Mouse (Mus musculus) lung, adult 18-20 months (tissue): ENCODE measurements around the gene Lrmda.

Experiments
- DNase-seq, 2 experiments: peaks; one replicate each; pipeline ENCODE4 v3.0.0; 2022; ENCODE audit warnings: mixed read lengths in 2 of 2

The Lrmda gene

GRCm38 (mm10) chr14:22812824-22813223, 793.3 kb downstream of the Lrmda start:
- DNase-seq = no peak

DNA sequence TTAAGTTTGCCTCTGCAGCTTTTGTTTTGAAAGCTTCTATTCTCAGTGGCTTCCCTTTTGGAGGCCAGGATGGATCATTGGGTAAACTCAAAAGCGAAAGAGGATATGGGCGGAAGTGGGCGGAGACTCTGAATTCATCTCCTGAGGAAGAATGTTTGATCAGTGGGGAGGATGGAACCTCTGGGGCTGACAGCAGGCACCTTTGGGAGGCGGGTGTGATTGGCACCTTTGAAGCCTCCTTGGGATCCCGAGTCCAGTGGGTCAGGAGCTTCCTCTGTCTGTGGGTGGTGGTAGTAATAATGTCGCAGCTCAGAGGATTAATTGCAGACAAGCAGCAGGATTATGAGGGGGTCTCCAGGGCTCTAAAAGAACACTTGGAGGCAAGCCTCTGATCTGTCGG, 793.9 kb downstream of the Lrmda start:
- peak; percentile 36 to 55 for DNase-seq

DNA sequence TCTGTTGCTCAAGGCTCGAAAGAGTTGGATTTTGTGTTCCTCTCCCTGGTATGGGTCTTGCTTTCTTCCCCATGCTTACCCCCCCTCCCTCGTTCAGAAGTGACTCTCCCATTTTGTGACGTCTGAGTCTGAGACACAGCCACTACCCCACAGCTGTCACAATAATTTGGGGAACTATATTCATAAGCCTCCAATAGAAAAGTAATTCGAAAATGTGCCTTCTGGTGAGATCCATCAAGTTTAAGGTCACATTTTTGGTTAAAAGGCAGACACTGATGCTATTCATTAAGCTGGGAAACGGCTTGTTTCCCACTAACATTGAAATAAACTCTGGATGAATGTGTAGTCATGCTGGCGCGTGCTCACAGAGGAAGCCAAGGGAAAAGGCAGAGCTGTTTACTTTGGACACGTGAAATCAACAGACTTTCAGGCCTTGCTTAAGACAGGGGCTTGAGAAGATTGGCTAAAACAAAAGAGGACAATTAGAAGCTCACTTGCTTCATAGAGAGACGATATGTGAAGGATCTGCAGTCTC, 795.4 kb downstream of the Lrmda start:
- peak; percentile 10 to 24 for DNase-seq

GRCm38 (mm10) chr14:22817346-22818201, 798.1 kb downstream of the Lrmda start:
- DNase-seq = peak; percentile 35 to 38

GRCm38 (mm10) chr14:22818202-22818530, 798.7 kb downstream of the Lrmda start:
- no peak for DNase-seq

DNA sequence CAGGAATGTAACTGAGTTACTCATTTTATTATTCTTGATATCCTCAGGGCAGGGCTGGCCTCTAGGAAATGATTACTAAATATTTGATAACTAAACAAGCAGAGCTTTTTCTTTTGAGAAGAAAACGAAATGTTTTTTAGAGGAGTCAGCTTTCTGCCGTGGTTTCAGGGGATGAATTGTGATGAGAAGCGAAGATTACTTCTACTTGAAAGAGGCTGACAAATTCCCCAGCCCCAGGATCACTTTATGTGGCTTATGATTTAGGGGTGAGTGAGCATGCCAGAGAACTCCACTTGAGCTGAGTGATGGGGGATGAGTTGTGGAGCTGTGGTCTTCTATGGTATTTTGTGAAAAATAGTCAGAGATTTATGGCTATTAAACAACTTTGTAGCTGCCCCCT, 803.4 kb downstream of the Lrmda start:
- DNase-seq = no peak

DNA sequence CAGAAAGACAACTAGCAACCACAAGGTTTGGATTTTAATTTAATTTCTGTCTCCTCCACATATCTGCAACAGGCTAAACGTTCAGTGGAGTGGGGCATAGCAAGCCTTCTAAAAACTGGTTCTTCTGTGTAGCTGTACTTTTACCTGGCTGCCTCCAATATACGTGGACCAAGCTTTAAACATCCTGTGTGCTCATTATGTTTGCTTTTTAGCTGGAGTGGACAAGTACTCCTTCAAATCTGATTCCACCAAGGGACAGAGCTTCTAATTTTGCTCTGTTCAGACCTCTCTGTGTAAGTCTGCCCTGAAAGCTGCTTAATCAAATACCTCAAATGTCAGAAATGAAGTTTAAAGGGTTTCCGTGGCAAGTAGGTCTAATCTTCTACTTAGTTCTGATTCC, 807.3 kb downstream of the Lrmda start:
- DNase-seq = no peak

- no peak for DNase-seq
Observed at GRCm38 (mm10) chr14:22837058-22837457, 817.5 kb downstream of the Lrmda start.

DNA sequence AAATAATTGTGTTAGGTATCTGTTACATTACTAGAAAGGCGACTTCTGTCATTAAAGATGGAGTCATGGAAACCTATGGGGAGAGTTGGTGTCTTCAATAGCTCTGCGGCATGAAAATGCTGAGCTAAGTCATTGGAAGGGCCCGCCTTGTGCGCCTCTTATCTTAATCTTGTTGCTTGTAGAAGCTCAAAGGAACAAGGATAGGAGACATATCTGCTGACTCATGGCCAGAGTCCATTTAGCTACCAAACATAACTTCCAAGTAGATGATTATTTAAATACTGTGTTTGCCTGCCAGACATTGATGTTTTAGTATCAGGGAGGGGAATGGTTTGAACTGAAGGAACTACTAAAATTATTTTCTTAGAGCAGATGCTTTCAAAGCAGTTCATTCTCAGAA, 821.6 kb downstream of the Lrmda start:
- DNase-seq = no peak

- DNase-seq = no peak
Observed at GRCm38 (mm10) chr14:22844006-22844405, 824.5 kb downstream of the Lrmda start.

- DNase-seq = no peak
Observed at GRCm38 (mm10) chr14:22845401-22845800, 825.9 kb downstream of the Lrmda start.

DNA sequence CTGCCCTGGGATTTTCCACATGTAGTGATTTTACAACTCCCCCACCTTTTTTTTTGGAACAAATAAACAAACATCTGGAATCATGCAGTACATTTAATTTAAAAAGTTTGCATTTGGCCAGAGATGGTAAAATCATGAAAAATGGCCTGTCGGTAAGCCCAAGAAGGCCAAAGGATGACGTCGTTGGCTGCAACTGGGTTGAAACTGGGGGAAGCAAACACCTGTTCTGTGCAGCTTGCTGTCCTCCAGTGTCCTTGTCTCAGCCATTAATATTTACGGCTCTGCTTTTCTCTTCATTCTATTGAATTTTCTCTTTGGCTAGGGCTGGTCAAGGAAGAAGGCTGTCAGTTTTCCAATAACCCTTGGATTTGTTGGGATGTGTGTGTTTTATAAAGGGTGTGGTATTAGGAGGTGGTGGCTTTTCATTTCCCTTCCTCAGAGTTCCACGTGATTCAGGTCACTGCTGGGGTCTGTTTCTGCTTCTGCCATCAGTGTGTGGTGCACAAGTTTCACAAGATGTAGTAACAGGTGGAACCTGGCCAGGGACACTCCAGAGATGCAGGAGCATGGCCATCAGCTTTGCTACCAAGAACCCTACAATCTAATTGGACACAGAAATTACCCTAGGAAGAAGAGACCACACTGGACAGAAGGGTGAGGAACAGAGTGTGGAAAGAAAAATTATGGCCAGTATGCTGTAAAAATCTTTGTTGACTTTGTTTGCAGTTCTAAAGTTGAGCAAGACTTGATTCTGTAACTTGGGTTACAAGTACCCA, 827.7 kb downstream of the Lrmda start:
- DNase-seq = peak; percentile 7 to 26

DNA sequence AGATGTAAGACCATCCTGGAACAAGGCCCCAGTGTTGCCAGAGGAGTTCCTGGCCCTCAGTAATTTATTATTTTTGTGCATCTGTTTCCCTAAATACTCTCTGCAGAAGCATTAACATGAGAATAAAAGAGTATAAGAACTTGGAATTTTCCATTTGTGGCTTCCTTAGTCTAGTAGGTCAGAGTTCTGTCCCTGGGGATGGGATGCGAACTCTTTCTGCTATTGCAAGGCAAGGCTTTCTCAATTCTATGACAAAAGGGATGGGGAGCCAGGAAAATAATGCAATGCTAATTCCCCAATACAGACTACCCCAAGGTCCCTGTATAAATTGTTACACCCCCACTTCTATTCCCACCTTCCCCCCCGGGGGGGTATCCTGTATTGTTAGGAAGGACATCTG, 829.6 kb downstream of the Lrmda start:
- no peak for DNase-seq

- DNase-seq = no peak
Observed at GRCm38 (mm10) chr14:22860631-22861030, 841.1 kb downstream of the Lrmda start.

GRCm38 (mm10) chr14:22864132-22864531, 844.6 kb downstream of the Lrmda start:
- DNase-seq = no peak

DNA sequence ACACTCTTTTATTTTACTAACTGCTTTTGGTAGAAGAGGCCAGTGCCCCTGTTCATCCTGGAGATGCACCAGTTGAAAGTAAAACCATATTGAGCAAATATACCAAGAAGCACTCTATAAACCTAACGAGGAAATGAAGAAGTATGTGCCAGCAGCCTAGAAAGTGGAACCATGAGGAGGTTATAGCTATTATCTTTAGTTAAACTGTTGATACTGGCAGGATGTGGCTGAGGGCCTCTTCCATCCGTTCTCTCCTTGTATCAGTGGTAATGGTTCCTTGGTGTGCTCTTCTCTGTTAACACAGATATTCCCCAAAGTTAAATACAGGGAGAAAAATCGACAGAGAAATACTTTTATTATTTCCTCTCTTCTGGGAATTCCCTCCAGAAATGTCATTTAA, 855.1 kb downstream of the Lrmda start:
- DNase-seq = no peak

DNA sequence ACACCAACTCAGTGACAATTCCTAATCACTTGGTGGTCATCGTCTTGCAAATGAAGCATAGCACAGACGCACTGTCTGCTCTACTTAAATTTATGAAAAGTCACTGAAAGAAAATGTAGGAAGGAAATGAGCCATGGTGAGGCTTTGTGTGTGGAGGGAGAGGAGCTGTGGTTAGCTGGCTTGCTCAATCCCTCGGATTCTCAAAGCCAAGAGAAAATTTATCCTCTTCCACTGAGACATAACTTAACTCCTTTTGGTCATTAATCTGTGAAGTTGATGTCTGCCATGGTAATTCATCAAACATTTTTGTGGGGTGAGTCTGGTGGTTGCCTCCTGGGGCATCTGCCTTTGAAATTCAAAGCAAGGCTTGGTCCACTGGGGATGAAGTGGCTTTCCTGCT, 867.7 kb downstream of the Lrmda start:
- no peak for DNase-seq

- DNase-seq = no peak
Observed at GRCm38 (mm10) chr14:22899312-22899711, 879.8 kb downstream of the Lrmda start.

- no peak for DNase-seq
Observed at GRCm38 (mm10) chr14:22902116-22902515, 882.6 kb downstream of the Lrmda start.

GRCm38 (mm10) chr14:22902914-22903313, 883.4 kb downstream of the Lrmda start:
- DNase-seq = no peak

- peak; percentile 9 to 41 for DNase-seq
Observed at GRCm38 (mm10) chr14:22905741-22906667, 886.5 kb downstream of the Lrmda start.

DNA sequence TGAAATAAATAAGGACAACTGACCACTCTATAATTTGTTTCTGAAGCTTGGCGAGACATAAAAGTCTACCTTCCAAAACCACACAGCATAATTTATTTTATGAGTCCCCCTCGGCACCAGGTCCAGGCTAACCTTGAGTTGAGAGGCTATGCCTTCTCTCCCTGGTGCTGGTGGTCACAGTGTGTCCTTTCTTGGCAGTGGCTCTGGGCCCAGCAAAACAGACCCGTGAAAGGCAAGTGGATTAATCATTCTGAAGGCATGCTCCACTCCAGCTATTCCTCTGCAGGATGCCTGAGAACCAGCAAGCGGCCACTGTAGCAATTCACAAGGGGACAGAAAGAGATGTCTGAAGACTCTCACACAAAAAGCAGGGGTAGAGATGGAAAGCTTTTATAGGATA, 887.2 kb downstream of the Lrmda start:
- DNase-seq = no peak

- no peak for DNase-seq
Observed at GRCm38 (mm10) chr14:22907221-22907620, 887.7 kb downstream of the Lrmda start.
